Mouse (Mus musculus) MEL (cell line): ENCODE data around the gene Cnih2. TPM values are rescaled to one million over a fixed set of nuclear protein-coding genes. Genes with fewer than 3 reads are reported as not detected.

Experiments used
- DNase-seq: peaks from one replicate; pipeline ENCODE4 v3.0.0; 2011; ENCODE audit warnings: low read depth, low spot score
- H3K27ac ChIP-seq: 2 replicates; pipeline ENCODE4 v1.5.1; 2012; ENCODE audit warnings: low read depth, mild to moderate bottlenecking, control low read depth, low read length, moderate library complexity; ENCODE audit not compliant: control insufficient read depth
- H3K27me3 ChIP-seq, 2 experiments: fragments of 150-350 bp in 1 of 2; sonication (generic) in 1 of 2; 2 replicates each; pipeline ENCODE4 v1.6.1; 2012; ENCODE audit warnings: low read length in 2 of 2, mild to moderate bottlenecking in 2 of 2, improper control_type of control experiment in 1 of 2, moderate library complexity in 1 of 2; ENCODE audit not compliant: insufficient read depth in 2 of 2, control insufficient read depth in 1 of 2
- H3K36me3 ChIP-seq, 2 experiments: 2 replicates each; pipeline ENCODE4 v1.6.1; 2012 to 2014; ENCODE audit warnings: low read length in 2 of 2, improper control_type of control experiment in 1 of 2, inconsistent platforms in 1 of 2, mild to moderate bottlenecking in 1 of 2; ENCODE audit not compliant: insufficient read depth in 2 of 2, control insufficient read depth in 1 of 2
- H3K4me1 ChIP-seq, 2 experiments: fragments of 150-350 bp in 1 of 2; sonication (generic) in 1 of 2; 2 replicates each; pipeline ENCODE4 v1.6.1; 2012; ENCODE audit warnings: low read length in 2 of 2, improper control_type of control experiment in 1 of 2, mild to moderate bottlenecking in 1 of 2; ENCODE audit not compliant: insufficient read depth in 2 of 2, control insufficient read depth in 1 of 2
- H3K4me3 ChIP-seq, 2 experiments: fragments of 150-350 bp in 1 of 2; sonication (generic) in 1 of 2; 2 replicates each; pipeline ENCODE4 v1.5.1; 2012; ENCODE audit warnings: low read depth in 2 of 2, low read length in 2 of 2, mild to moderate bottlenecking in 2 of 2, moderate library complexity in 2 of 2, control low read depth in 1 of 2, improper control_type of control experiment in 1 of 2; ENCODE audit not compliant: control insufficient read depth in 1 of 2, insufficient read depth in 1 of 2
- H3K79me2 ChIP-seq: 2 replicates; pipeline ENCODE4 v1.6.1; 2012; ENCODE audit warnings: mild to moderate bottlenecking, low read length, moderate library complexity; ENCODE audit not compliant: control insufficient read depth, poor library complexity, insufficient read depth
- H3K9ac ChIP-seq: 2 replicates; pipeline ENCODE4 v1.6.1; 2012; ENCODE audit warnings: low read depth, mild to moderate bottlenecking, control low read depth, low read length, moderate library complexity; ENCODE audit not compliant: control insufficient read depth, poor library complexity, severe bottlenecking
- H3K9me3 ChIP-seq: fragments of 150-350 bp; sonication (generic); replicated peaks from 2 replicates; pipeline ENCODE4 v1.6.1; 2012; ENCODE audit warnings: mild to moderate bottlenecking, low read length, improper control_type of control experiment, moderate library complexity; ENCODE audit not compliant: insufficient read depth
- CHD2 ChIP-seq: IDR thresholded peaks from 2 replicates; pipeline ENCODE4 v1.6.1; 2011; ENCODE audit warnings: low read length, improper control_type of control experiment
- E2F4 ChIP-seq: IDR thresholded peaks from 2 replicates; pipeline ENCODE4 v1.6.1; 2011; ENCODE audit warnings: low read depth, low read length, improper control_type of control experiment, borderline replicate concordance
- ELF1 ChIP-seq: IDR thresholded peaks from 2 replicates; pipeline ENCODE4 v1.6.1; 2014; ENCODE audit warnings: low read depth, mild to moderate bottlenecking, inconsistent platforms, low read length, improper control_type of control experiment, moderate library complexity
- ETS1 ChIP-seq: IDR thresholded peaks from 2 replicates; pipeline ENCODE4 v1.6.1; 2012; ENCODE audit warnings: low read depth, mild to moderate bottlenecking, inconsistent platforms, low read length, improper control_type of control experiment, moderate library complexity
- JUND ChIP-seq: IDR thresholded peaks from 2 replicates; pipeline ENCODE4 v1.6.1; 2011; ENCODE audit warnings: low read depth, mild to moderate bottlenecking, improper control_type of control experiment, low read length
- MAZ ChIP-seq: IDR thresholded peaks from 2 replicates; pipeline ENCODE4 v1.6.1; 2012; ENCODE audit warnings: low read depth, mild to moderate bottlenecking, inconsistent platforms, low read length, improper control_type of control experiment
- MXI1 ChIP-seq: IDR thresholded peaks from 2 replicates; pipeline ENCODE4 v1.6.1; 2011; ENCODE audit warnings: mild to moderate bottlenecking, low read depth, low read length, improper control_type of control experiment
- POLR2AphosphoS2 ChIP-seq: IDR thresholded peaks from 2 replicates; pipeline ENCODE4 v1.6.1; 2011; ENCODE audit warnings: low read length, improper control_type of control experiment
- RAD21 ChIP-seq: IDR thresholded peaks from 2 replicates; pipeline ENCODE4 v1.6.1; 2011; ENCODE audit warnings: mild to moderate bottlenecking, low read depth, low read length, improper control_type of control experiment
- SIN3A ChIP-seq: IDR thresholded peaks from 2 replicates; pipeline ENCODE4 v1.6.1; 2012; ENCODE audit warnings: low read length, improper control_type of control experiment, inconsistent platforms
- SMC3 ChIP-seq: IDR thresholded peaks from 2 replicates; pipeline ENCODE4 v1.6.1; 2011; ENCODE audit warnings: low read depth, low read length, improper control_type of control experiment
- TAL1 ChIP-seq: IDR thresholded peaks from 2 replicates; pipeline ENCODE4 v1.6.1; 2012; ENCODE audit warnings: mild to moderate bottlenecking, inconsistent platforms, low read length, moderate library complexity, mixed read lengths
- UBTF ChIP-seq: IDR thresholded peaks from 2 replicates; pipeline ENCODE4 v1.6.1; 2012; ENCODE audit warnings: low read depth, mild to moderate bottlenecking, inconsistent platforms, low read length, improper control_type of control experiment, moderate library complexity, borderline replicate concordance; ENCODE audit not compliant: insufficient read depth
- USF1 ChIP-seq: IDR thresholded peaks from 2 replicates; pipeline ENCODE4 v1.6.1; 2014; ENCODE audit warnings: low read depth, mild to moderate bottlenecking, inconsistent platforms, low read length, improper control_type of control experiment, moderate library complexity
- ZMIZ1 ChIP-seq: IDR thresholded peaks from 2 replicates; pipeline ENCODE4 v1.6.1; 2012; ENCODE audit warnings: low read depth, mild to moderate bottlenecking, inconsistent platforms, low read length, improper control_type of control experiment, moderate library complexity
- polyA plus RNA-seq, 2 experiments: library from polyadenylated mRNA; stranded (reverse) in 1 of 2; unstranded in 1 of 2; fragments of >175 nt in 1 of 2; fragments of >200 nt in 1 of 2; gene quantifications; 2 replicates each; pipeline versions ENCODE4 v1.2.1 to v1.2.4; 2012; ENCODE audit warnings: low replicate concordance in 2 of 2, low read depth in 1 of 2; ENCODE audit not compliant: insufficient read length in 2 of 2, insufficient read depth in 1 of 2, missing spikeins in 1 of 2
- total RNA-seq: library from RNA; depleted of rRNA; stranded (reverse); fragments of 300-350 nt; gene quantifications from 2 replicates; pipeline ENCODE4 v1.2.3, GENCODE M21; 2012

The Cnih2 gene
- total and polyA plus RNA-seq, 3 experiments, result 1.0 to 2.7 TPM; not detected in 1

DNA sequence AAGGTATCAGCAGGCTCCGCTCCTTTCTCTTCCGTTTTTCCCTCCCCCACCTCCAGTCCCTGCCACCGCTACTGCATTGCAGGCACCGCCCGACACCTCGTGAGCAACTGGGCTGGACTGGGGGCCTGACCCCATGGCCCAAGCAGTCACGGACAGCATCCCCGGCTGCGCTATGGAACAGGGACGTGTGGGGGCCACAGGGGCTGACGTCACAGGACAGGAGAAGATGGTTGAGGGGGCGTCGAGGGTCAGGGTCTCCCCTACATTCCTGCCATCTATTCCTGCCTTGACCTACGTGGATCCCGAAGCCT, 13.5 kb downstream of the Cnih2 start:
- Histone ChIP-seq H3K27me3 (peaks cover 5 to 20% of the 10 kb centered on the region in 2 experiments), H3K9ac (no peak overlapping the region), H3K79me2 (peaks cover 3% of the 10 kb centered on the region; the same call in 1 of the 2 replicates), H3K9me3 (no peaks in the 10 kb centered on the region), H3K4me1 (peaks cover 0 to 11% of the 10 kb centered on the region in 2 experiments; a peak in 1 of 4 replicates), H3K4me3 (peak overlapping the region in 1 of 2 experiments; percentile 15; a peak in 2 of 4 replicates), H3K36me3 (no peaks in the 10 kb centered on the region; a peak in 1 of 4 replicates), H3K27ac (no peak overlapping the region)
- TF ChIP-seq TAL1, result no peak
- no peak for TF ChIP-seq UBTF
- TF ChIP-seq ETS1, result no peak
- TF ChIP-seq CHD2, result no peak
- no peak for TF ChIP-seq MAZ
- no peak for TF ChIP-seq RAD21
- no peak for DNase-seq

DNA sequence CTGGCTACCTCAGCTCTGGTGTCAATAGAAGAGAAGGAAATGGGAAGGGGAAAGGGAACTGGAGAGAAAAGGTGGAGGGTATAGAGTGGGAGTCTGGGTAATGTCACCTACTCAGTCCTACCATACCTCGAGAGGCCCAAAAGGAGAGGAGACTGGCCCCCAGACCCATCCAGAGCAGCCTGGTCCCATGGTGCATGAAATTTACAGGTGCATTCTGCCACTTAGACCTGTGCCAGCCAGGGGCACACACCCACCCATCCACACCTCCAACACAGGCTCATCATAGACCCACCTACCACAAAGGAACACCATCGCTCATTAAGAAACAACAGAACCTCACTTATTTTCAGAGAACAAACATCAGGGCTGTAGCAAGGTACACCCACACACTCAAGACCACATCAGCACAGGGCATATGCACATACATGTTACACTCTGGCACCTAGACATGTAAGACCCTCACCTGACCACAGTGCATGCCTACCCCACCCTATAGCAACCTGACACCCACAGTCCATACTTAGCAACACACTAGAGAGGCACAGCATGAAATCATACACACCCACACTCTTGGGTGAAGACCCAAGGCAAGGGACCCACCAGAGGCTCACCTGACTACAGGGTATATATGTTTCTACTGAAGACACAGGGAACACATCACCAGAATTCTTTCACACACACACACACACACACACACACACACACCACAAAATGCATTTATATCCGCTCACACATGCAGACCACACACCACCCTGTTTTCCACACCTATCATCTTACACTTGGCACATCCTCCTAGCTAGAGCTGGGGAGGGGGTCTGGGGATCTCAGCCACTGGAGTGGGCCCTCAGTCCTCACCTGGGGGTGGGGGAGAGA, 14.1 kb downstream of the Cnih2 start:
- Histone ChIP-seq H3K4me3 (no peak overlapping the region), H3K9me3 (no peaks in the 10 kb centered on the region), H3K27me3 (peaks cover 5 to 20% of the 10 kb centered on the region in 2 experiments), H3K4me1 (peaks cover 0 to 10% of the 10 kb centered on the region in 2 experiments; a peak in 1 of 4 replicates)
- TF ChIP-seq JUND (no peak), MAZ (no peak), SIN3A (no peak), MXI1 (no peak), POLR2AphosphoS2 (no peak), ZMIZ1 (no peak), USF1 (no peak), E2F4 (no peak), SMC3 (no peak), ELF1 (no peak)
- TF ChIP-seq, all 39 proteins: peak for 0
- DNase-seq, result no peak
- Histone ChIP-seq H3K79me2 (peaks cover 3% of the 10 kb centered on the region; the same call in 1 of the 2 replicates), H3K9ac (no peak overlapping the region), H3K36me3 (no peaks in the 10 kb centered on the region; a peak in 1 of 4 replicates), H3K27ac (no peak overlapping the region)
